Mouse (Mus musculus) megakaryocyte, embryonic 14.5 days (primary cell): ENCODE data around the gene Dock2. TPM values are rescaled to one million over a fixed set of nuclear protein-coding genes. Genes with fewer than 3 reads are reported as not detected.

Experiments
- H3K27me3 ChIP-seq: replicated peaks from 2 replicates; pipeline ENCODE3; 2012; ENCODE audit warnings: inconsistent platforms
- H3K36me3 ChIP-seq: replicated peaks from 2 replicates; pipeline ENCODE3; 2012; ENCODE audit warnings: low read length, inconsistent platforms, mixed read lengths
- H3K4me1 ChIP-seq: 2 replicates; pipeline ENCODE4 v1.6.1; 2012; ENCODE audit warnings: inconsistent platforms
- H3K4me3 ChIP-seq: replicated peaks from 2 replicates; pipeline ENCODE3; 2012; ENCODE audit warnings: moderate library complexity, mild to moderate bottlenecking, inconsistent platforms
- H3K9me3 ChIP-seq: 2 replicates; pipeline ENCODE4 v1.6.1; 2012; ENCODE audit warnings: inconsistent platforms
- FLI1 ChIP-seq: IDR thresholded peaks from 2 replicates; pipeline ENCODE4 v1.6.1; 2012; ENCODE audit warnings: low read length, inconsistent platforms, mixed read lengths
- GATA1 ChIP-seq: IDR thresholded peaks from 3 replicates; pipeline ENCODE4 v1.6.1; 2012; ENCODE audit warnings: mixed read lengths, low read length, inconsistent platforms, borderline replicate concordance
- polyA plus RNA-seq: library from polyadenylated mRNA; stranded (reverse); fragments of >175 nt; gene quantifications from 2 replicates; pipeline ENCODE4 v1.2.3, GENCODE M21; 2012; ENCODE audit warnings: low replicate concordance; ENCODE audit not compliant: insufficient read depth

The Dock2 gene
- polyA plus RNA-seq, 1 experiment, result 15.1 TPM

GRCm38 (mm10) chr11:34314534-34315379 is 468.9 kb downstream of the Dock2 start, which contains the start of gene Fam196b:
Gene Fam196b, plus strand, starts transcription at chr11:34314822.
- Histone ChIP-seq H3K36me3 (peaks cover 2% of the 10 kb centered on the region), H3K9me3 (no peaks in the 10 kb centered on the region), H3K4me3 (no peak within 1 kb of the TSS), H3K4me1 (peaks cover 13% of the 10 kb centered on the region), H3K27me3 (no peaks in the 10 kb centered on the region)
- TF ChIP-seq FLI1 (no peak), GATA1 (no peak)

DNA sequence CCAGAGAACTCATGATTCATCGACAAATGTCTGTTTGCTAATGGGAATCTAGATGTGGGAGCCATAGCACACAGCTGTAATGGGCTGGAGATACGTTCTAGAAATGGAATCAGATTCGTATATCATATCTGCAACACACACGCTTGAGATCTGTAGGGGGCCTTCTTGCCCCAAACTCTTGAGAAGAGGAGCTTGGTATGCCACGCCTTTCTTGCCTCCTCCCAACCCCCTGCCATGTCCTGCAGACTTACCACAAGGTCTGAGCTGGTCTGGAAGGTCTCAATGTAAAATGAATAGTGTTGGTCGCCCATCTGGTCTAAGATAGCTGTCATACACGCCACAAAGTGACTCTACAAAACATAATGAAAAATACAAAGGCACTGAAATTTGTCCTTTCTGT is 471.5 kb downstream of the Dock2 start:
- H3K36me3 ChIP-seq, result peaks cover 10% of the 10 kb centered on the region

DNA sequence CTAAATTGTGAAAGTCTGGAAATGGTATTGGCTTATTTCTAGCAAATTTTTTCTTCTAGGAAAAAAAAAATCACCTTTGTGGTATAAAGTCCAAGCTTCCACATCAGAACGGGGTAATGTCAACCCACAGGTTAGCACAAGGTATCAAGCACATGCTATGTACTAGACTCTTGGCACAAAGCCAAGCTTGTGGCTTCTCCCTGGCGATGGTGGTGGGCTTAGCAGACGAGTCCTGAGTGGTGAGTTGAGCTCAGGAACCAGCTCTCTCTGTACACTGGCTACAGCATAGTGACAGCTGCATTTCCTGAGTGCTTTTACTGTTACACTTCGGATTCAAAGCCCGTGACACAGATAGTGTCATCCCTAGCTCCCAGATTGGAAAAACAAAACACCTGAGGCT is 472.0 kb downstream of the Dock2 start:
- H3K36me3 ChIP-seq, result peaks cover 14% of the 10 kb centered on the region
- TF ChIP-seq GATA1 (no peak), FLI1 (no peak)

More for the DNA sequence above, 471.5 kb downstream of the Dock2 start:
- peaks cover 13% of the 10 kb centered on the region for H3K4me1 ChIP-seq
- H3K9me3 ChIP-seq, result no peaks in the 10 kb centered on the region
- no peaks in the 10 kb centered on the region for H3K27me3 ChIP-seq
- TF ChIP-seq GATA1 (no peak), FLI1 (no peak)
- H3K4me3 ChIP-seq, result no peak overlapping the region

DNA sequence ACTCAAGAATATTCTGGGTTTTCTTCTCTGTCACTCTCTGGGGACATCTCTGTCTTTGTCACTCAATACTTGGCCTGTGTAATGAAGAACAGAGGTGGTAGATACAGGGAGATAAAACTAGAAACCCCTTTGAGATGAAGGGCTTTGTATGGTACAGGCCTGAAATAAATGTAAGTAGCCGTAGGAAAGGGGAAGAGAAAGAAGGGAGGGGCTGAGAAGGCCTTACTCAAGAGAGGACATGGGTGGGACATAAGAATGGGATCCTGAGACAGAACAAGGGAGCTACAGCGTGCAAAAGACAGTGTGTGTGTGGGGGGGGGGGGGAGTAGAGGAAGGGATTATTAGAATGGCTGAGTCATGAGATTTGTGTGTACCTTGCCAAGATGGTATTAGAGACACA is 474.3 kb downstream of the Dock2 start:
- no peak overlapping the region for H3K4me3 ChIP-seq
- no peak for TF ChIP-seq FLI1
- TF ChIP-seq GATA1, result no peak
- H3K4me1 ChIP-seq, result peaks cover 13% of the 10 kb centered on the region
- H3K36me3 ChIP-seq, result peaks cover 23% of the 10 kb centered on the region
- no peaks in the 10 kb centered on the region for H3K9me3 ChIP-seq
- H3K27me3 ChIP-seq, result no peaks in the 10 kb centered on the region

More for the DNA sequence above, 472.0 kb downstream of the Dock2 start:
- peaks cover 13% of the 10 kb centered on the region for H3K4me1 ChIP-seq
- H3K27me3 ChIP-seq, result no peaks in the 10 kb centered on the region
- no peak overlapping the region for H3K4me3 ChIP-seq
- H3K9me3 ChIP-seq, result no peaks in the 10 kb centered on the region

GRCm38 (mm10) chr11:34308731-34309130 is 475.0 kb downstream of the Dock2 start:
- H3K36me3 ChIP-seq, result peaks cover 23% of the 10 kb centered on the region
- TF ChIP-seq GATA1 (no peak), FLI1 (no peak)
- no peaks in the 10 kb centered on the region for H3K27me3 ChIP-seq
- no peak overlapping the region for H3K4me3 ChIP-seq
- H3K9me3 ChIP-seq, result no peaks in the 10 kb centered on the region
- H3K4me1 ChIP-seq, result peaks cover 13% of the 10 kb centered on the region

DNA sequence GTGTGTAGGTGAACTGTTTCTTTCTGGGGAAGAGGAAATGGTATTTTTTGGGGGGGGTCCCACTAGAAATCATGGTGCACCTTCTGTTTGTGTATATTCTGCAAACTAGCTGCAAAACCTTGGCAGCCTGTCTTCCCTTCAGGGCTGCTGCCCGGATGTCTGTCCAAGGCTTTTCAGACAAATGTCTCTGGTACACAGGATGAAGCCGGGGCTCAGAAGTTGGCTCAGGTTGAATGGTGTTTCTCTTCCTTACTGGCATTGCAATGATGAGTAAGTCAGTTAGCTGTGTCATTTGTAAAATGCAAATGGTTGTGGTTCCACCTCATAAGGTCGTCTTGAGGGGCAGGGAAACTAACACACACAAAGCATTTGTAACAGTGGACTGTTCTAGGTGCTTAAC is 477.5 kb downstream of the Dock2 start:
- no peak overlapping the region for H3K4me3 ChIP-seq
- no peaks in the 10 kb centered on the region for H3K27me3 ChIP-seq
- no peaks in the 10 kb centered on the region for H3K9me3 ChIP-seq
- no peaks in the 10 kb centered on the region for H3K4me1 ChIP-seq
- H3K36me3 ChIP-seq, result peaks cover 23% of the 10 kb centered on the region
- TF ChIP-seq FLI1 (no peak), GATA1 (no peak)

- H3K27me3 ChIP-seq, result no peaks in the 10 kb centered on the region
- no peaks in the 10 kb centered on the region for H3K9me3 ChIP-seq
- peaks cover 16% of the 10 kb centered on the region for H3K36me3 ChIP-seq
- peaks cover 5% of the 10 kb centered on the region for H3K4me1 ChIP-seq
- TF ChIP-seq GATA1 (no peak), FLI1 (no peak)
- H3K4me3 ChIP-seq, result no peak overlapping the region
These were observed 483.6 kb downstream of the Dock2 start for GRCm38 (mm10) chr11:34300064-34300463.

DNA sequence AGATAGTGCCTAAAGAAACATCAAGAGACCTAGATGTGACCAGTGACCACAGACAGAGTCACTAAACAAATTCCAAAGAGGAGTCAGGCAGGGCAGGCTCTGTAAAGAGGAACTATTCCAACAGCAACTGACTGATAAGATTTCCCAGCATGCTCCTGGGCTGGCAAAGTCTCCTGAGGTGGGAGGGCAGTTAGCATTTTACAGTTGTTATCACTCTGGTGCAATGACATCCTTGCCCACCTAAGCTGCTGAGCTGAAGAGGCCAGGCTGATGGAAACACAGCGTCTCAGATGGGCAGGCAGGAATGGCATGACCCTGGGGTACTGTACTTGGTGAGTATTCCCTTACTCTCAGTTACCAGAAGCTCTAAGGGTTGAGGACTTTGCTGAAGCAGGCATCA is 484.1 kb downstream of the Dock2 start:
- Histone ChIP-seq H3K27me3 (no peaks in the 10 kb centered on the region), H3K9me3 (no peaks in the 10 kb centered on the region), H3K36me3 (peaks cover 16% of the 10 kb centered on the region), H3K4me3 (peak overlapping the region; percentile 28), H3K4me1 (peaks cover 5% of the 10 kb centered on the region)
- TF ChIP-seq FLI1, result no peak

DNA sequence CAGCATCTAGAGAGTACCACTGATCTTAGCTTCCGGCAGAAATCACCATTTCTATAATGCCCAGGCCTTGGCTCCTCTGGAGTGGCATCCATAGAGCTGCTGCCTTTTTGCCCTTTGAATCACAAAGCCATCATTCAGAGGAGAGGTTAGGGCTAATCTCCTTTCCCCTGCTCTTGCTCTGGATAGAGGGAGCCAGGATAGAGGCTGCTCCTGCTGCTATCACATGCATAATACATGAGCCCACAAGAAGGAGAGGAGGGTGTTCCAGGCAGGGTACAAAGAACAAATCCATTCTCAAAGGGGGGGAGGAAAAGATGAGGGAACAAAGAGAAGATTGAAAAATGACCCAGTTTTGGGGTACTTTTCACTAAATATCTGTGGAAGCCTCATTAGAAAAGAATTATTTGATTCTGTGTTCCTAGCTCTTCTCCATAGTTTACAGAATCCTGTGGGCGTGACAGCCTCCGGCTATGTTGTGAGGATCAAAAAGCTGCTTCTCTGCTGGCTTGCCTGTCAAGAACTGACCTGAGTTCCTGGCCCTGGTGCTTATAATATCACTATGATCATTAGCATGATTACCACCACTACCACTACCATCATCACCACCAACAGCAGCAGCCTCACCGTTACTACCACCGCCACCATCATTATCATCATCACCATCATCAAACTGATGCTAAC is 485.9 kb downstream of the Dock2 start:
- Histone ChIP-seq H3K36me3 (peaks cover 29% of the 10 kb centered on the region), H3K4me3 (no peak overlapping the region), H3K9me3 (no peaks in the 10 kb centered on the region), H3K27me3 (no peaks in the 10 kb centered on the region), H3K4me1 (peaks cover 5% of the 10 kb centered on the region)
- TF ChIP-seq FLI1, result no peak
- TF ChIP-seq GATA1, result no peak

DNA sequence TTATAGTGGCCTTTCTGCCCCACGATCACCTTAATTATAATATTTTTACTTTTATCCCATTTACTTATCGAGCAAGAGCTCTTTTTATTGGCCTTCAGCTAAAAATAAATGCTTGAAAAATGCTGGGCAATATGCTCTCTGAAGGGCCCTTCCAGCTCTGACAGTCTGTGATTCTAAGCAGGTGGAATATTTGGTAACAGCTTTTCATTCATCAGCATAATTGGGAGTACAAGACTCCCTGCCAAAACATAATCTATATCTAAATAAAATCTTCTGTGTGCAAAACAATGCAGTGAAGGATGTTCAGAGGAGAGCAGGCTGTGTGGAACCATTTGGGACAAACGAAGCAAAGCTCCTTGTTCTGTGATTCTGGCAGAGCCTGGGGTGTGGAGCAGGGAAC is 492.4 kb downstream of the Dock2 start:
- Histone ChIP-seq H3K4me1 (no peaks in the 10 kb centered on the region), H3K9me3 (peaks cover 3% of the 10 kb centered on the region; the same call in 1 of the 2 replicates), H3K4me3 (no peak overlapping the region), H3K27me3 (no peaks in the 10 kb centered on the region), H3K36me3 (peaks cover 31% of the 10 kb centered on the region)
- TF ChIP-seq GATA1, result no peak
- no peak for TF ChIP-seq FLI1
